Mouse (Mus musculus): ENCODE measurements around the gene Msto1.
"Not testable (repeated sequence)": the region's sequence is repeated elsewhere in the genome, so short reads cannot be mapped to it uniquely, and the experiment has no call there.

Gene Msto1

GRCm38 (mm10) chr3:88905209-88905608, 8.6 kb downstream of the Msto1 start:
- DNase-seq (ENCODE audit: low spot score in 2 of 2) = no peak

- DNase-seq (ENCODE audit: low spot score in 2 of 2) = no peak
Observed at GRCm38 (mm10) chr3:88904803-88905202, 9.0 kb downstream of the Msto1 start.

GRCm38 (mm10) chr3:88893011-88893410, 20.8 kb downstream of the Msto1 start:
- DNase-seq (ENCODE audit: low spot score in 2 of 2) = not testable (repeated sequence)

- not testable (repeated sequence) for DNase-seq (ENCODE audit: low spot score in 2 of 2)
Observed at GRCm38 (mm10) chr3:88882536-88882935, 31.3 kb downstream of the Msto1 start.

- not testable (repeated sequence) for DNase-seq (ENCODE audit: low spot score in 2 of 2)
Observed at GRCm38 (mm10) chr3:88868449-88868848, 45.4 kb downstream of the Msto1 start.

GRCm38 (mm10) chr3:88867177-88867576, 46.6 kb downstream of the Msto1 start:
- not testable (repeated sequence) for DNase-seq (ENCODE audit: low spot score in 2 of 2)

GRCm38 (mm10) chr3:88866735-88867134, 47.1 kb downstream of the Msto1 start:
- not testable (repeated sequence) for DNase-seq (ENCODE audit: low spot score in 2 of 2)

- no peak for DNase-seq (ENCODE audit: low spot score in 2 of 2)
Observed at GRCm38 (mm10) chr3:88862129-88862528, 51.7 kb downstream of the Msto1 start.

- no peak for DNase-seq (ENCODE audit: low spot score in 2 of 2)
Observed at GRCm38 (mm10) chr3:88855837-88856236, 58.0 kb downstream of the Msto1 start.

All from frontal cortex, postnatal 10 days (tissue).